Mouse (Mus musculus): ENCODE measurements around the gene Tbc1d9. TPM values are rescaled to one million over a fixed set of nuclear protein-coding genes. Genes with fewer than 3 reads are reported as not detected.

Tbc1d9 gene
- polyA plus RNA-seq, 1 experiment from 2014 or later: 1.7 TPM

Other genes starting within 250 kb of the Tbc1d9 start
- gene Gm10645, start 818 bp downstream of the Tbc1d9 start, polyA plus RNA-seq (2016; fragmentation: Nextera tagmentation; extraction: Ambion mirVana): 0.60 and 1.3 TPM in 2 replicates
- gene Ucp1, start 125.0 kb downstream of the Tbc1d9 start, polyA plus RNA-seq (2016; fragmentation: Nextera tagmentation; extraction: Ambion mirVana): not detected in 2 replicates
- 18.1 and 23.4 TPM in 2 replicates for gene Elmod2, start 167.1 kb downstream of the Tbc1d9 start, polyA plus RNA-seq (2016; fragmentation: Nextera tagmentation; extraction: Ambion mirVana)
- not detected in 2 replicates for gene Mgat4d, start 183.1 kb downstream of the Tbc1d9 start, polyA plus RNA-seq (2016; fragmentation: Nextera tagmentation; extraction: Ambion mirVana)
- gene Clgn, start 224.5 kb downstream of the Tbc1d9 start, polyA plus RNA-seq (2016; fragmentation: Nextera tagmentation; extraction: Ambion mirVana): 1.5 and 2.0 TPM in 2 replicates

All from limb, embryonic 10.5 days (tissue).